Mouse (Mus musculus) CH12.LX (cell line): ENCODE data around the gene 4921504E06Rik. TPM values are rescaled to one million over a fixed set of nuclear protein-coding genes. Genes with fewer than 3 reads are reported as not detected.

Source experiments
- DNase-seq: peaks from one replicate; pipeline ENCODE4 v3.0.0-alpha.2; 2013; ENCODE audit errors: extremely low read depth
- H3K27ac ChIP-seq: 2 replicates; pipeline ENCODE4 v1.5.1; 2012; ENCODE audit warnings: low read depth, mild to moderate bottlenecking, control low read depth, moderate library complexity; ENCODE audit not compliant: insufficient read depth
- H3K27me3 ChIP-seq: replicated peaks from 2 replicates; pipeline ENCODE3; 2012; ENCODE audit warnings: inconsistent platforms
- H3K36me3 ChIP-seq, 2 experiments: replicated peaks in 1 of 2; 2 replicates each; pipeline versions ENCODE3 to v1.6.1; 2012; ENCODE audit warnings: inconsistent platforms in 1 of 2, low read length in 1 of 2, mild to moderate bottlenecking in 1 of 2, mixed read lengths in 1 of 2, moderate library complexity in 1 of 2; ENCODE audit not compliant: control insufficient read depth in 1 of 2, insufficient read depth in 1 of 2
- H3K4me1 ChIP-seq, 2 experiments: 2 replicates each; pipeline ENCODE4 v1.6.1; 2012; ENCODE audit warnings: inconsistent platforms in 1 of 2, moderate library complexity in 1 of 2; ENCODE audit not compliant: insufficient read depth in 2 of 2, control insufficient read depth in 1 of 2
- H3K4me2 ChIP-seq: 2 replicates; pipeline ENCODE4 v1.6.1; 2012; ENCODE audit warnings: low read depth, mild to moderate bottlenecking, control low read depth; ENCODE audit not compliant: poor library complexity, insufficient read depth, severe bottlenecking
- H3K4me3 ChIP-seq, 3 experiments: fragments of 150-350 bp in 1 of 3; sonication (generic) in 1 of 3; replicated peaks in 1 of 3; 2 replicates each; pipeline versions ENCODE3 to v1.5.1; 2011 to 2012; ENCODE audit warnings: low read depth in 2 of 3, low read length in 2 of 3, mild to moderate bottlenecking in 2 of 3, moderate library complexity in 2 of 3, control low read depth in 1 of 3, improper control_type of control experiment in 1 of 3, inconsistent platforms in 1 of 3, mixed read lengths in 1 of 3; ENCODE audit not compliant: poor library complexity in 1 of 3
- H3K79me2 ChIP-seq: replicated peaks from 2 replicates; pipeline ENCODE4 v1.6.1; 2012; ENCODE audit warnings: mild to moderate bottlenecking, moderate library complexity; ENCODE audit not compliant: control insufficient read depth, poor library complexity, insufficient read depth, severe bottlenecking; ENCODE audit errors: extremely low read depth
- H3K9ac ChIP-seq: 2 replicates; pipeline ENCODE4 v1.6.1; 2012; ENCODE audit warnings: low read depth, mild to moderate bottlenecking, control low read depth, moderate library complexity; ENCODE audit not compliant: insufficient read depth
- H3K9me3 ChIP-seq: replicated peaks from 2 replicates; pipeline ENCODE3; 2012; ENCODE audit warnings: low read length, inconsistent platforms, mixed read lengths
- BHLHE40 ChIP-seq: IDR thresholded peaks from 2 replicates; pipeline ENCODE4 v1.6.1; 2011; ENCODE audit warnings: mild to moderate bottlenecking, low read depth, low read length, improper control_type of control experiment
- CHD1 ChIP-seq: IDR thresholded peaks from 2 replicates; pipeline ENCODE4 v1.6.1; 2012; ENCODE audit warnings: low read depth, low read length, improper control_type of control experiment, inconsistent platforms
- CTCF ChIP-seq, 2 experiments: IDR thresholded peaks in 1 of 2; conservative IDR thresholded peaks in 1 of 2; 2 replicates each; pipeline ENCODE4 v1.5.1; 2011 to 2012; ENCODE audit warnings: low read depth in 2 of 2, low read length in 2 of 2, improper control_type of control experiment in 1 of 2, inconsistent platforms in 1 of 2, mild to moderate bottlenecking in 1 of 2, moderate library complexity in 1 of 2
- E2F4 ChIP-seq: IDR thresholded peaks from 2 replicates; pipeline ENCODE4 v1.6.1; 2011; ENCODE audit warnings: low read depth, low read length, improper control_type of control experiment; ENCODE audit not compliant: insufficient replicate concordance
- ELF1 ChIP-seq: IDR thresholded peaks from 2 replicates; pipeline ENCODE4 v1.6.1; 2014; ENCODE audit warnings: low read depth, mild to moderate bottlenecking, inconsistent platforms, low read length, improper control_type of control experiment
- EP300 ChIP-seq: IDR thresholded peaks from 2 replicates; pipeline ENCODE4 v1.6.1; 2011; ENCODE audit warnings: low read length, improper control_type of control experiment
- ETS1 ChIP-seq: conservative IDR thresholded peaks from 2 replicates; pipeline ENCODE4 v1.6.1; 2012; ENCODE audit warnings: low read depth, mild to moderate bottlenecking, inconsistent platforms, low read length, improper control_type of control experiment, moderate library complexity
- GABPA ChIP-seq: IDR thresholded peaks from 2 replicates; pipeline ENCODE4 v1.6.1; 2012; ENCODE audit warnings: low read depth, low read length, improper control_type of control experiment, inconsistent platforms; ENCODE audit not compliant: insufficient replicate concordance
- HCFC1 ChIP-seq: IDR thresholded peaks from 2 replicates; pipeline ENCODE4 v1.6.1; 2012; ENCODE audit warnings: low read depth, mild to moderate bottlenecking, inconsistent platforms, low read length, improper control_type of control experiment
- IRF4 ChIP-seq: IDR thresholded peaks from 2 replicates; pipeline ENCODE4 v1.6.1; 2014; ENCODE audit warnings: low read depth, mild to moderate bottlenecking, inconsistent platforms, low read length, improper control_type of control experiment
- JUN ChIP-seq: IDR thresholded peaks from 2 replicates; pipeline ENCODE4 v1.6.1; 2011; ENCODE audit warnings: low read depth, mild to moderate bottlenecking, low read length, improper control_type of control experiment, moderate library complexity; ENCODE audit not compliant: insufficient read depth
- JUND ChIP-seq: conservative IDR thresholded peaks from 2 replicates; pipeline ENCODE4 v1.6.1; 2011; ENCODE audit warnings: low read depth, low read length, improper control_type of control experiment
- KAT2A ChIP-seq: IDR thresholded peaks from 2 replicates; pipeline ENCODE4 v1.6.1; 2012; ENCODE audit warnings: low read length, improper control_type of control experiment, inconsistent platforms; ENCODE audit not compliant: insufficient replicate concordance
- MAFK ChIP-seq: IDR thresholded peaks from 2 replicates; pipeline ENCODE4 v1.6.1; 2011; ENCODE audit warnings: low read length, improper control_type of control experiment; ENCODE audit not compliant: insufficient replicate concordance
- MAX ChIP-seq: IDR thresholded peaks from 2 replicates; pipeline ENCODE4 v1.6.1; 2011; ENCODE audit warnings: low read length, improper control_type of control experiment
- MAZ ChIP-seq: IDR thresholded peaks from 2 replicates; pipeline ENCODE4 v1.6.1; 2012; ENCODE audit warnings: low read depth, mild to moderate bottlenecking, inconsistent platforms, low read length, improper control_type of control experiment, moderate library complexity
- MEF2A ChIP-seq: IDR thresholded peaks from 2 replicates; pipeline ENCODE4 v1.6.1; 2014; ENCODE audit warnings: low read depth, mild to moderate bottlenecking, inconsistent platforms, low read length, improper control_type of control experiment, borderline replicate concordance
- MXI1 ChIP-seq: IDR thresholded peaks from 2 replicates; pipeline ENCODE4 v1.6.1; 2011; ENCODE audit warnings: mild to moderate bottlenecking, low read depth, low read length, improper control_type of control experiment
- MYC ChIP-seq: IDR thresholded peaks from 2 replicates; pipeline ENCODE4 v1.6.1; 2011; ENCODE audit warnings: low read depth, mild to moderate bottlenecking, improper control_type of control experiment, low read length
- NRF1 ChIP-seq: IDR thresholded peaks from 2 replicates; pipeline ENCODE4 v1.6.1; 2014; ENCODE audit warnings: low read depth, mild to moderate bottlenecking, inconsistent platforms, low read length, improper control_type of control experiment, moderate library complexity
- POLR2A ChIP-seq: IDR thresholded peaks from 2 replicates; pipeline ENCODE4 v1.6.1; 2011; ENCODE audit warnings: low read depth, mild to moderate bottlenecking, improper control_type of control experiment, low read length
- RAD21 ChIP-seq: IDR thresholded peaks from 2 replicates; pipeline ENCODE4 v1.6.1; 2011; ENCODE audit warnings: low read depth, mild to moderate bottlenecking, low read length, improper control_type of control experiment, moderate library complexity
- SIN3A ChIP-seq: IDR thresholded peaks from 2 replicates; pipeline ENCODE4 v1.6.1; 2012; ENCODE audit warnings: low read length, improper control_type of control experiment, inconsistent platforms
- SMC3 ChIP-seq: IDR thresholded peaks from 2 replicates; pipeline ENCODE4 v1.6.1; 2011; ENCODE audit warnings: low read depth, low read length, improper control_type of control experiment
- TCF12 ChIP-seq: IDR thresholded peaks from 2 replicates; pipeline ENCODE4 v1.6.1; 2014; ENCODE audit warnings: low read depth, mild to moderate bottlenecking, inconsistent platforms, low read length, improper control_type of control experiment
- USF1 ChIP-seq: IDR thresholded peaks from 2 replicates; pipeline ENCODE4 v1.6.1; 2014; ENCODE audit warnings: low read depth, mild to moderate bottlenecking, inconsistent platforms, low read length, improper control_type of control experiment
- USF2 ChIP-seq: conservative IDR thresholded peaks from 2 replicates; pipeline ENCODE4 v1.6.1; 2011; ENCODE audit warnings: low read depth, low read length, improper control_type of control experiment
- ZC3H11A ChIP-seq: IDR thresholded peaks from 2 replicates; pipeline ENCODE4 v1.6.1; 2012; ENCODE audit warnings: low read depth, mild to moderate bottlenecking, inconsistent platforms, low read length, improper control_type of control experiment
- dilution Hi-C: fragments of 300-500 bp; cut with MboI; formaldehyde crosslinking; loops from 2 replicates; pipeline ENCODE4 v1.14.3; 2020; ENCODE audit warnings: low sequenced_read_pairs; ENCODE audit not compliant: extremely low pct_unique_long_range_greater_than_20kb, extremely low pct_ligation_motif_present
- in situ Hi-C: fragments of 300-500 bp; cut with MboI; formaldehyde crosslinking; loops from 3 replicates; pipeline ENCODE4 v1.14.3; 2019; ENCODE audit warnings: low sequenced_read_pairs, low pct_ligation_motif_present, low pct_unique_long_range_greater_than_20kb, mixed read lengths
- polyA plus RNA-seq: library from polyadenylated mRNA; unstranded; fragments of >175 nt; gene quantifications from 2 replicates; pipeline ENCODE4 v1.2.1, GENCODE M21; 2012; ENCODE audit warnings: low read depth; ENCODE audit not compliant: insufficient read length
- total RNA-seq, 2 experiments: library from RNA; depleted of rRNA; stranded (reverse); fragments of 300-350 nt in 1 of 2; fragments of >200 nt in 1 of 2; gene quantifications; 2 replicates each; pipeline ENCODE4 v1.2.3; 2012 to 2014

4921504E06Rik gene
- total and polyA plus RNA-seq, 3 experiments = not detected

DNA sequence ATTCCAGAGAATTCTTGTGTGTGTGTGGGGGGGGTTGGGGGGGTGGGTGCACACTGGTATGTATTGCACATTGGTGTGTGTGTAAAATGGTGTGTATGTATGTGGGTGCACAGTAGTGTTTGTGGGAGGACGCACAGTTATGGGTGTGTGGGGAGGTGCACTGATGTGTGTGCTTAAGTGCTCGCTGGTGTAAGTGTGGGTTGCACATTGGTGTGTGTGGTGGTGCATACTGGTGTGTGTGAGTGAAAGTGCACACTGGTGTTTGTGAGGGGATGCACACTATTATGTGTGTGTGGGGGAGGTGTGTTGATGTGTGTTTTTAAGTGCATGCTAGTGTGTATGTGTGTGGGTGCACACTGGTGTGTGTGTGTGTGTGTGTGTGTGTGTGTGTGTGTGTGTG lies 24.3 kb downstream of the 4921504E06Rik start:
- peaks cover 4 to 14% of the 10 kb centered on the region in 2 experiments for H3K4me1 ChIP-seq
- no peak for TF ChIP-seq MEF2A
- TF ChIP-seq CHD1 = no peak
- no peak for TF ChIP-seq HCFC1
- no peak for TF ChIP-seq MAX
- no peak for TF ChIP-seq IRF4
- no peak for TF ChIP-seq USF1
- TF ChIP-seq TCF12 = no peak
- no peak for DNase-seq
- in situ Hi-C loops (no loop called here), dilution Hi-C loops (no loop called here)
- H3K9ac ChIP-seq = no peak overlapping the region
- H3K9me3 ChIP-seq = no peaks in the 10 kb centered on the region
- H3K27me3 ChIP-seq = no peaks in the 10 kb centered on the region
- no peaks in the 10 kb centered on the region for H3K79me2 ChIP-seq
- H3K4me3 ChIP-seq = peak overlapping the region in 1 of 3 experiments; percentile 30
- no peak overlapping the region for H3K4me2 ChIP-seq
- H3K36me3 ChIP-seq = no peaks in the 10 kb centered on the region
- H3K27ac ChIP-seq = no peak overlapping the region

DNA sequence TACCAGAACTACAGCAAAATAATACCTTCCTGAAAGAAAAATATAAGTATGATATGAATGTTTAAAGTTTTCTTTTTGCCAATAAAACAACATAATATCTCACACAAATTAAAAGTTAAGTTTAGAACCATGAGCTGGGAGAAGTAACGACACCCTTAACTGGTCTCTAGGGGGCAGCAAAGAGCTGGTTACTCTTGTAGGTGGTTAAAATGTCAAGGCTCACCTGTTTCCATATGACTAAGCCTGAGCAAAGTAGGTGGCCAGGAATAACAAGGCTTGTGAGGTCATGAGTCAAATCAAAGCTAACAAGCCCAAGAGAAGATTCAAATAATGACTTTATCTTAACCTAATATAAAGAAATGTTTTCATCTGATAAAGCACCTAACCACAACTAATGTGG lies 24.9 kb downstream of the 4921504E06Rik start:
- in situ Hi-C loops = no loop called here
- no peaks in the 10 kb centered on the region for H3K27me3 ChIP-seq
- TF ChIP-seq USF2 (no peak), BHLHE40 (peak; percentile 64), KAT2A (no peak), CHD1 (no peak), HCFC1 (no peak), SIN3A (no peak), MAZ (no peak), CTCF (conservative IDR thresholded peaks at IDR 0.05 in 1 of 2, IDR thresholded peaks at IDR 0.05 in 1 of 2; ENCODE audit: low read depth in 2 of 2, low read length in 2 of 2) (peak; percentile 54 to 82), MXI1 (no peak), EP300 (peak; percentile 71), POLR2A (no peak), E2F4 (no peak), GABPA (no peak), ZC3H11A (0 out of 2 replicates have a peak, but pooled peaks have one; percentile 24), USF1 (no peak), JUND (peak; percentile 95), IRF4 (peak; percentile 95), JUN (peak; percentile 76), SMC3 (peak; percentile 67), ELF1 (no peak), MYC (peak; percentile 65; the same call in 1 of the 2 replicates), NRF1 (no peak), ETS1 (peak; percentile 24; the same call in 1 of the 2 replicates), MEF2A (peak; percentile 61; the same call in 1 of the 2 replicates), RAD21 (peak; percentile 82), MAX (no peak), MAFK (0 out of 2 replicates have a peak, but pooled peaks have one; percentile 21)
- no peak overlapping the region for H3K4me2 ChIP-seq
- H3K9me3 ChIP-seq = no peaks in the 10 kb centered on the region
- peaks cover 4 to 14% of the 10 kb centered on the region in 2 experiments for H3K4me1 ChIP-seq
- no peaks in the 10 kb centered on the region for H3K79me2 ChIP-seq
- no peak overlapping the region for H3K9ac ChIP-seq
- H3K36me3 ChIP-seq = no peaks in the 10 kb centered on the region
- H3K27ac ChIP-seq = no peak overlapping the region
- peak; percentile 90 for DNase-seq
- no peak overlapping the region for H3K4me3 ChIP-seq
- dilution Hi-C loops = no loop called here
